Mouse (Mus musculus) sigmoid colon, adult 10 weeks (tissue): ENCODE measurements around the gene Slc30a5. TPM values are rescaled to one million over a fixed set of nuclear protein-coding genes. Genes with fewer than 3 reads are reported as not detected.

Source experiments
- polyA plus RNA-seq: library from polyadenylated mRNA; stranded (reverse); fragments of 350-450 nt; fragmentation: Illumina TruSeq; extraction: RNeasy Lipid Tissue Mini Kit (QIAGEN cat#74804); gene quantifications from one replicate; pipeline ENCODE4 v1.2.3, GENCODE M21; 2014; ENCODE audit warnings: low read depth, low replicate concordance

Gene Slc30a5
- polyA plus RNA-seq: 133 TPM

GRCm38 (mm10) chr13:100832741-100833639, at the start of gene Slc30a5:
TSS of gene Slc30a5 (minus strand) at chr13:100833427.

GRCm38 (mm10) chr13:100786414-100786867, 46.8 kb downstream of the Slc30a5 start, which contains the start of gene Ccnb1:
TSS of gene Ccnb1 (minus strand) at chr13:100786570.

GRCm38 (mm10) chr13:100775252-100776055, 57.8 kb downstream of the Slc30a5 start, which contains the start of gene Cenph:
TSS of gene Cenph (minus strand) at chr13:100775899.

Other genes with a start within 250 kb of the Slc30a5 start
- 29.9 TPM for gene Marveld2, start 216.5 kb downstream of the Slc30a5 start, polyA plus RNA-seq
- 130 TPM for gene Ak6, start 182.4 kb downstream of the Slc30a5 start, polyA plus RNA-seq
- 53.6 TPM for gene Rad17, start 182.4 kb downstream of the Slc30a5 start, polyA plus RNA-seq
- gene Taf9, start 181.8 kb downstream of the Slc30a5 start, polyA plus RNA-seq: 8.7 TPM
- gene Ccdc125, start 163.7 kb downstream of the Slc30a5 start, polyA plus RNA-seq: 7.8 TPM
- 51.2 TPM for gene Cdk7, start 102.5 kb downstream of the Slc30a5 start, polyA plus RNA-seq
- 108 TPM for gene Mrps36, start 88.8 kb downstream of the Slc30a5 start, polyA plus RNA-seq
- gene Cenph, start 57.5 kb downstream of the Slc30a5 start, polyA plus RNA-seq: 8.2 TPM
- gene Ccnb1, start 46.9 kb downstream of the Slc30a5 start, polyA plus RNA-seq: 22.2 TPM